Mouse (Mus musculus) ZHBTc4 (cell line): ENCODE results near the gene Nsmce1.

Source experiments
- DNase-seq: peaks from one replicate; pipeline ENCODE4 v3.0.0-alpha.2; 2011; ENCODE audit warnings: low read depth, low spot score

The Nsmce1 gene

DNA sequence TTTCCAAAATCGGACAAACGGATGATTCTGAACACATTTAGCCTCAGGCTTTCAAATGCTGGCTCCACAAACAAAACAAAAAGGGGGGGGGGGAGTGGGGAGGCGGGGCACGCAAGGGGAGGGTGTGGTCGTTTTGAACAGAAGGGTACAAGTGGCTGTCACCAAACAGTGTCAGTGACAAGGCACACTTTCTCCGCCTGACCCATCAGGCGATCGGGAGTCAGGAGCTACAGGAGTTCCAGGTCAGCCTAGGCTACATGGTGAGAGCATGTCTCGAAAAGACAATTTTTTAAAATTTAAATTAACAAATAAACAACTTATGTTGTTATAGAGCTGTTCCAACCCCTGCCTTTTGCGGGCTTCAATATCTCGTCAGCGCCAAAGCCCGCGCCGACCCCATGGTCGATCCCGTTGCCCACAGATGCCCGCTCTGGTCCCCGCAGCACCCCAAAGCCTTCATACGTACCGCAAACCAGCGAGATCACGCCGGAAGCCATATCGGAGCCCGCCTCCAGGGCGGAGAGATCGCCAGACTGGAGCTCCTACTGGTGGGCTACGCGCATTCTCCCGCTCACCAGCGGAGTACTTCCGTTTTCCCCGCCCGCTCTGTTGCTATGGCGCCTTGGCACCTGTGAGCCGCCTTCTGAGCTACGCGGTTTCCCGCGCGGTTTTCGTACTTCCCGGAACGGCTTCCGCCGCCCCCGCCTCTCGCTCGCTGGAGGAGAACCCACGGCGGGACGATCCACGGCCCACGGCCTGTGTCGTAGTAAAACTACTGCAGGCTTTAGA is at the start of gene Nsmce1:
Nsmce1 (minus strand) TSS at position 650 of the 789 bp plus-strand sequence.
- DNase-seq, result peak; percentile 97

DNA sequence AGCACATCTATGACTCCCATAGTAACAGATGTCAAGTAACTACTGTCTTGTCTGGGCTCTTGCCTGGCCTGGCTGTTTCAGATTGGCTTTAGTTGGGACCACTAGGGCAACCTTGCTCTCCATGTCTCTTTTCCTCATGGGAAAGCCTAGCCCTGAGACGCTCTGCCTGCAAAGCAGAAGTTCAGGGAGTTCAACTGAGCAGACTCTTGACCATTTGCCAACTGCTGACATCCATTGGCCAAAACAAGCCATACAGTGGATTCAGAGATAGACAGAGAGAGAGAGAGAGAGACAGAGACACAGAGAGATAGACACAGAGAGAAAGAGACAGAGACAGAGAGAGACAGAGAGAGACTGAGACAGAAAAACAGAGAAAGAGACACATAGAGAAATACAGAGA is 49.6 kb upstream of the Nsmce1 start:
- DNase-seq, result no peak

DNA sequence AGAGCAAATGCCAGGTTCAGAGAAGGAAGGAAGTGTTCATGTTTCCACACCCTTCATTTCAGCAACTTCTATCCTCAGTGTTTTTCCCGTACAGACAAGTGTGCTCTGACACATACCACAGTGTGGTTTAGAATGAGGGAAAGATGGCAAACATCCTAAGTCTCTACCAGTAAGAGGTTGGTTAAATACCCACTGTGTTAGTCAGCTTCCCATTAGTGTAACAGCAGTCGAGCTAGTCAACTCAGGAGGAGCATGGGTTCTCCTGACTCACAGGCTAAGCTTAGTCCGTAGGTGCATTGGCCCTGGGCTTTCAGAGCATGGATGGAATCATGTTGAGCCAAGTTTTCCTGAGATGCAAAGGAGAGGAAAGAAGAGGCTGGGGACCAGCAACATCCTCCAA is 48.0 kb upstream of the Nsmce1 start:
- no peak for DNase-seq

DNA sequence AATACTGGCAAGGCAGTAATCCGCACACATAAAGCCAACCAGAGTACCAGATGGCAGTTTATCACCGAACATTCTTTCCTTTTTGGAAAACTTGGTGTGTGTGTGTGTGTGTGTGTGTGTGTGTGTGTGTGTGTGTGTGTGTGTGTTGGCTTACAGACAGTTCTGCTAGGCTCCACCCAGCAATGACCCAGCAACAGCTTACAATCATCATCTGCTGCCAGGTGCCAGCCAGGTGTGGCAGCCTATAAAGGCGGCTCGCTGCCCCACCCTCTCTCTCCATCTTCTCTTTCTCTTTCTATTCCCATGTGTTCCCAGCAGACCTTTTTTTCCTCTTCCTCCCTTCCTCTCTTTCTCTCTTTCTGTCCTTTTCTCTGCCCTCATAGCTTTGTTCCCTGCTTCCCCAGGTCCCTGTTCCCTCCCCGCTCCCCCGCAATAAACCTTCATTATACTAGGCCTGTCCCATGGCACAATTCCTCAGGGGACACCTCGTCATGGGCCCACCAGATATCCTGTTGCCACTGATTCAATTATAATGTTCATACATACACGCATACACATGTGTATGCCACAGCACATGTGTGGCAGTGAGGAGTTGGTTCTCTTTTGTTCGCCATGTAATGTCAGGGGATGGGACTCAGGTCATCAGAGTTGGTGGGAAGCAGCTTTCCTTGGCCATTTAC is 36.6 kb upstream of the Nsmce1 start:
- no peak for DNase-seq

DNA sequence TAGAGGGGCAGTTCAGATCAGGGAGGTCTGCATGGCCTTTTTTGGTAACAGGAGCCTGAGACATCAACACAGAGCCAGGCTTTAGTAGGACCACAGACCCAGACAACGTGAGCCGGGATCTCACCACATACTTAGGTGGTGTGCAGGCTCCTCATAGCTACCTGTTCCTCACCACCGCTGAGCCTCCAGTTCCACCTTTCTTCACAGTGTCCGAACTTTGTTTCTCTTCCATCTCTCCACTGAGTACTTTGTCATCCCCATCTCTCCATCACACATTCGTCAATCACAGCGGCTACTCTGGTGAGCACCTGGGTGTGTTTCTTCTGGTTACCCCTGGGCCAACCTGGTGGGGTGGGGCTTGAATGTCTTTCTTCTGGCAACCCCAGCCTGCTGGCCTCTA is 35.8 kb upstream of the Nsmce1 start:
- DNase-seq, result no peak

DNA sequence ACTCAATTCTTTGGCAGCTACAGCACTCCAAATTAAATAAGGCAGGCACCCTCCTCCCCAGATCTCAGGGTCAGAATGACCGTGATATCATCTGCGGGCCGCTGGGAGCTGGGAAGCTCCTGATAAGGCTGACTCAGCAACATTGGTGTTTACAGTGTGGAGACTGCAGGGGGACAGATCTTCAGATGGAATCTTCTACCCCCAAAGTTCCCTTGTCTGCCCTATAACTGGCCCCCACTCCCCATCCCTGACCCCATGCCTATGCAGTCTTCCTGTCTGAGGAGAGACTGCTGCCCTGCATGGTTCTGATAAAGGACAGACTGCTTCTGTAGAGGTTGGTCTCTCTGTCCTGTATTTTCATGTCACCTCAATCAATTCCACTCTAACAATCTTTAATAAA is 31.7 kb upstream of the Nsmce1 start:
- DNase-seq, result no peak

DNA sequence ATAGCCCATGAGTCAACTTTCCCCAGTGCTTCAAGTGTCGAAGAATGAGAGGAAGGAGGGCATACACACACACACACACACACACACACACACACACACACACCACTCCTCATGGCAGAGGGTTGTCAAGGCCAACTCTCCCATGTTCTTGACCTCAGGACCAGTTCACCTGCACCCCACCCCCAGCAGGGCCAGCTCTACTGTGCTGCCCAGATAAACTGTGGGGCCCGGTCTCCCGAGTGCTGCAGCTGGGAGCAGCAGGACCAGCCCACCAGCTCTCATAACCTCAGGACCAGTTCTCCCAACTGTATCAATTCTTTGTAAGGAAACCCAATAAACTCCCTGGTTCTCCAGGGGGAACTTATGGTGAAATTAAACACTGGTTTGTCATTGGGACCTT is 28.3 kb upstream of the Nsmce1 start:
- DNase-seq, result no peak

DNA sequence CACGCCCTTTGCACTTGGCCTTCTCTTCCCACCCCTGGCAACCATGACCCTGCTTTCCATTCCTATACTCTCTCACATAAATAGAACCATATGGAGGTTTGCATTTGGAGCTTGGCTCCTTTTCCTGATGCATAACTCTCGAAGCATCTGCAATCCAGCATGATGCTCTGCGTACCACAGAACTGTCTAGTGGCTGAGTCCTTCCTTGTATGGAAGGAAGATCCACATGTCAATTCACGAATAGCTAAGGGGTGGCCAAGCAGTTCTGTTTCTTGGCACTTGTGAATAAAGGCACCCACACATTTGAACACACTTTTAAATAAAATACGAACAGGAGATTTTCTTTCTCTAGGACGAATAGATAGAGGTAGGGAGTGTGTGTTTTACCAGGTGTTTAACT is 26.1 kb upstream of the Nsmce1 start:
- DNase-seq, result no peak

DNA sequence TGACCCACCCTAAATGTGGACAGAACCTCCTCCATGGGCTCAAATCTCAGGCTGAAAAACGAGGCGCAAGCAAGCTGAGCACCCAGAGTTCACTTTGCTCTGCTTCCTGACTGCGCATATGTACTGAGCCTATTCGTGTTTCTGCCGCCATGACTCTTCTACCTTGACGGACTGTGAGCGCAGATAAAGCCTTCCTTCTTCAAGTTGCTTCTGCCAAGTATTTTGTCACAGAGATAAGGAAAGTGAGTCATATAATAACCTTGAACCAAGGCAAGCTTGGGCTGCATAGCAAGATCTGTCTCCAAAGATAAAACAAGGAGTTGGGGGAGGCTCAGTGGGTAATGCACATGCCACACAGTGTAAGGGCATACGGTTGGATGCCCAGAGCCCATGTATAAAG is 25.3 kb upstream of the Nsmce1 start:
- DNase-seq, result no peak

DNA sequence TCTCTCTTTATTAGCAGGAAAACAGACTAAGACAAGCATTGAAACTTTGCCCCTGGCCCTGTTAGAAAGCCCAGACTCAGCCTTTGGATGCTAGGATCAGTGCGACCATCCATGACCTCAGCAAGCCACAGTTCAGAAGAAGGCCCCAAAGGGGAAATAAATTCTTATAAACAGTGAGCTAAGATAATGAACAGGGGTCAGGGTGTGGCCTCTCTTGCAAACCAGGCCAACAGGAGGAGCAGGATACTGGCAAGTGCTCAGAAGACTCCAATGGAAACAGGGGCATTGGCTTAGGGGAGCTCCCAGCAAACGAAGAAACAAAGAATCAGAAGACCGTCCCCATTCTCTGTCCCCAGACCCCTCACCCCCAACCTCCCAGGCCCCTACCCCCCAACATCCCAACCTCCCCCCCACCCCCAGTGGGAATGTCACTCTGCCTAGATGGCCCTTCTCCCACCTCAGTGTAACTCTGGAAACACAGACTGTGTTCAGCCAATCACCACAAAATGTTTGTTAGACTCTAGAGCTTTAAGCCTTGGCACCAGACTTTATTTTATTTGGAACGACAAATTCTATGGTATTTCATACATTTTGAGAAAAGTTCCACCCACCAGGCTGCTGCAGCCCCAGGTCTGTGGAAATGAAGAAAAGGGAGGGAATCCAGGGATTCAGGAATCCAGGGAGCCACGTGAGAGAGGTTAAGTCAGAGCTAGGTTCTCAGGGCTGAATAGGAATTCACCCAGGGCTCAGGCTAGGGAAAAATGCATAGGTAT is 23.9 kb upstream of the Nsmce1 start:
- DNase-seq, result no peak

DNA sequence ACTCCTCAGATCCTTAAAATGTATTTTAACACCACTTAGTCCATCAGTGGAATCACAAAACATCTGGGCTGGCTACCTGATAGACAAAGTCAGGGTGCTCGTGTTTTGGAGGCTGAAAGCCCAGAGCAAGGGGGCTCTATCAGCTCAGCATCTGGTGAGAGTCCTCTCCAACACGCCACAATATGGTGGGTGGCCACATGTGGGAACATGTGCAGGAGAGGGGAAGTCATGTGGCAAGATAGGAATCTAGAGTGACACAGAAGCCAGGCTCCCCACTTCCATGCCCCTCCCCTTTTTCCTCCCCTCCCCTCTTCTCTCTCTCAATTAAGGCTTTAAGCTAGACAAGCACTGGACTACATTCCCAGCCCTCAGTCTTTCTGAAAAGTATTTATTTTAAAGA is 20.5 kb upstream of the Nsmce1 start:
- DNase-seq, result no peak

DNA sequence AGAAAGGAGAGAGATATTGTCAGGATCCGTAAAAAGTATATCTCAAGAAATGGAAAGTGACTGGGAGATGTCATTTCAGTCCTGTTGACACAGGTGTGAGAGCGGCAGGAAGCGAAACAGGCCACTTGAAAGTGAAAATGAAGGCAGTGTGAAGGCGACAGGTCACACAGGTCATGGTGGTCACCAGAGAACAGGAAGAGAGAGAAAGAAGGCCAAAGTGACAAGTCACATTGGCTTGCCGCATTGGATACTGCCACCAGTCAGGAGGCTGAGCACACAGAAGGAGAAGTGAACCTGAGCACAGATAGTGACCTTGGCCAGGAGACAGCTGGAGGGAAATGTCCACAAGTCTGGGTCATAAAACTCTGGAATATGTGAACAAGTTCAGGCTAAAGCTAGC is 20.0 kb upstream of the Nsmce1 start:
- DNase-seq, result no peak

DNA sequence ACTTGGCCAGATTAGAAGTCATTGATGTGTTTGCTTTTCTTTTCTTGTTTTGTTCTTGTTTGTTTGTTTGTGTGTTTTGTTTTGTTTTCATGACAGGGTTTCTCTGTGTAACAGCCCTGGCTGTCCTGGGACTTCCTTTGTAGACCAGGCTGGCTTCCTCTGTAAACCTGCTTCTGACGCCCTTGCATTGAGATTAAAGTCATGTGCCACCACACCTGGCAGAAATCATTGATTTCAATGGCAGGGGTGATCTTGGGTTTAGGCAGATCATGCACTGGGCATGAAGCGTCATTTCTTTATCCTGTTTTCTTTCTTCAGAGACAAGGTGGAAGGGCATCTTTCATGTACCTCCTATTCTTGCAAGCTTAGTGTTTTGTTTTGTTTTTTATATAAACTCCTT is 15.9 kb upstream of the Nsmce1 start:
- no peak for DNase-seq

DNA sequence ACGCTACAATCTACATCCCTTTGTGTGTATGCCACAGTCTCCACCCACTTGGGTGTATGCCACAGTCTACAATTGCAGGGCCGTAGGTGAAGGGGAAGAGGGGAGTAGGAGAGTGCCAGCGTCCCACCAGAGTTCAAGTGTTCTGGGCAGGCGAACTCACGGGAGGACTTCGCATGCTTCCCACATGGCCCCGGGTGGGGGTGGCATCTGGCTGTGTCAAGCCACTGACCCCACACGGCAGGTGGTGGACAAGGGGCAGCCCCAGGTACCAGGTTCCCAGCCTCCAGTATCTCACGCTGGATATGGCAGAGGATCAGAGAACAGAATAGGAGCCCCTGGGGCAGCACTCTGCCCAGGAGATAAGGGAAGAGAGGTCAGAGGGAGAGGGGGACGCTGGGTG is 14.2 kb upstream of the Nsmce1 start:
- DNase-seq, result no peak

DNA sequence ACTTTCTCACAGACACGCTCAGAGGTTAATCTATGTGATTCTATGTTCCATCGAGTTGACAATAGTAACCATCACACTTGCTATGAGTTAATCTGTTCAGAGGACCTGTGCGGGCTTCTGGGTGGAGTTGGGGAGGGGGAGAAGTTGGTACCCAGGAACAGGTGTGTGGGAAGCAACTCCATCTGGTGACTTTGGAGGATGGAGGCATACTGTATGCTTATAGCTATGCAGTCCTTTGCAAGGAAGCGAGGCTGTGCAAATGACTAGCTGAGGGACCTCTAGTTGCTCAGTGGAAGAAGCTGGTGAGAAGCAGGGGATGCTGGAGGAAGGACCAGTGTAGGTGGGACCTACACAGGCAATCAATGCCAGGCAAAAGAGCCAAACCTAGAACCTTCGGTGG is 13.2 kb upstream of the Nsmce1 start:
- DNase-seq, result no peak

DNA sequence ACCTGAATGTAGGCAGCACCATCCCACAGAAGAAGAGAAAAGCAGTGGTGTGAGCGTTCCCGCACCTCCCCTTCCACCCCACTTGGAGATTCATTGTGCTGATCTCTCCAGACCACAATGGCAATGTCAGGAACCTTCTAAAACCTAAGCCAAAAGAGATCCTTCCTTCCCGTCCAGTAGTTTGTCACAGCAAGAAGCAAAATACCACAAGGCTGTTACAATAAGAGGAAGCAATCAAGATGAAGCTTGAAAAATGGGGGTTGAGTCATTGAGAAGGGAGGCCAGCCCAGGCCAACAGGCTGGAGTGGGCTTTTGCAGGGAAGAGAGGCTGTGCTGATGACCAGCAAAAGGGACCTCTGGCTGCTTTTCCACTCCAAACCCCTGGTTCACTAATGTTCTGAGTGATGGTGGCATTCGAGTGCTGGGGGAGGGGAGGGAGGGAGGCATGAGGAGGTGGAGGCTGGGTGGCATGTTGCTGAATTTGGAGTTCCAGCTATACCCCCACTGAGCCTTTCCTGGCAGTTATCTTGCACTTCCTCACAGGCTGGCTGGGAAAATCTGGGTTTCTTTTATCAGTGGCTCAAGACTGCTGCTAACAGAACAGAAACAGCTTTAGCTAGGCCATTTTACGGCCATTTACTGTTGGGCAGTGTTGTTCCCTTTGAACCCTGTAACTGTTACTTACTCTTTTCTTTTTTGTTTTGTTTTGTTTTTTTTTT is 12.1 kb upstream of the Nsmce1 start:
- no peak for DNase-seq

DNA sequence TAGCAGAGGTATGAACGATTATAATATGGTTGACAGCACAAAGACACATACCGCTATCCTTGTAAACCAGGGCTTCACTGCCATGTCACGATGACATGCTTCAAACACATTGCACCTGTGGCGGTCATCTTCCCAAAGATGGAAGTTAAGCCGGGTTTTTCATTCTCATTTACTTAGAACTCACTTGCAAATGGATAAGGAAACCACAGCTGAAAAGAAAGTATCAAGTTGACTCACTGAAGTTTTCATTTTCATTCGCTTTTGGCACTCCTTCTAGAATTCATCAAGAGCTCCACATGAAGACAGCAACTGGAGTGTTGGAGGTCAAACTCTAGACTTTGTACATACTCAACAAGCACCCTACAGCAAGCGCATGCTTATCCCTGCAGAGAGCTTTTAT is 9.5 kb upstream of the Nsmce1 start:
- no peak for DNase-seq

DNA sequence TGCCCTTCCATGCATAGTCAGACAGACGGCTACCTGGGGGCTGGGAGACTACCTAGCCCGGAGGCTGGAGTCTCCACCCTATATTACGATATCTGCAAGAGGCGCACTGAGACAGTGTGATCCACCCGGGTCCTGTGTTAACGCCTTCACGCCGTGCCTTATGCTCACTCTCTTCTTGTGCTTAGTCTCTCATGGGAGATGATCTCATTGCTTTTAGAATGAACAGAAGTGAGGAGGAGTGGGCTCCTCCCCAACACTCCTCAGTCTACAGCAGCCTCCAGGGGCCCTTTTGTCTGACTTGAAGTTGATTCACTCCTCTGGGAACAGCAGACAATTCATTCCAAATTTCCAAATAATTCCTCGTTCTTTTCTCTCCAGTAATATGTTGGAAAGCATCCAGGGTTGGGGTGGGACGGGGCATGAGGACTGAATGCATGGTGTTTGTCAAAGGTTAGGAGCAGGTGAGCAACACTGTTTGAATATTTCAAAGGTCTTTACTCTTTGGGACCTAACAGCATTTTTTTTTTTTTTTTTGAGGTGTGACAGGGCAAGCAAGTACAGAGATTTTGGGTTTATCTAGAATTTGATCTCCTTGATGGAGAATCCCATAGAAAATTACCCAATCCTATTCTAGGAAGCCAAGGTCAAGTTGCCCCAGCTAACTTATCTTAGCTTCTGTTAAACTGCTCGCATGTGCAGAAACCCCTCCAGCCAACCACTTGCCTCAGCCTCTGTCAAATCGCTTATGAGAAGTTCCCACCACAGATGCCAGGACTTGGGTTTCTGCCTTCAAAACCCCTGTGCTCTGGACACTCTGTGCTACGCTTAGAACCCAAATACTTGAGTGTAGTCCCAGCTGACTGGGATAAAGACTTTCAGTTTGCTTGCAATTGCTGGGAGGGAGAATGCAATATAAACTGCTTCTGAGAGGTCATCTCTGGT is 8.8 kb upstream of the Nsmce1 start:
- no peak for DNase-seq

DNA sequence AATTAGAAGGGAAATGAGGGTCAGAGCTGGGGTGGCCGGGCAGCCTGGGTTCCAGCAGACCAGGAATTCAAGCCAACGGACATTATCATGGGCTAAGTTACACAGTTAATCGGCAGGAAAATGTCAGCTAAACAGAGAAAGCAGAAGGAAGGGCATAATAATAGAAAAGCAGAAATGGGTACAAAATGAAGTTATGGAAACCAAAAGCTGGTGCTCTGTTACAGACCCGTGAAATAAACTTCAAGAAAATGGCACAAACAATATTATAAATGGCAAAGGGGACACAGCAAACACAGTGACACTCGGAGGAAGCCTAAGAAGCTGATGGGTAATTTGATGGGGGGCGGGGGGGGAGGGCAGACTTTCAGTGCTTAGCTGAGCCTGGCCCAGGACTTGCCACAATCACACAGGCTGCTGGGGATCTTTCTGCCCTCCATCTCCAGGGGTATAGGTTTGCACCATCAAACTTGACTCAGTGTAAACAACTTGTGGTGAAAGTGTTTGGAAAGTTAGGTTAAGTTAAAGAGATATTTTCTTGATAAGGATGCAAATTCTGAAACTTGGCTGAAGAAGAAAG is 4.6 kb upstream of the Nsmce1 start:
- DNase-seq, result no peak

DNA sequence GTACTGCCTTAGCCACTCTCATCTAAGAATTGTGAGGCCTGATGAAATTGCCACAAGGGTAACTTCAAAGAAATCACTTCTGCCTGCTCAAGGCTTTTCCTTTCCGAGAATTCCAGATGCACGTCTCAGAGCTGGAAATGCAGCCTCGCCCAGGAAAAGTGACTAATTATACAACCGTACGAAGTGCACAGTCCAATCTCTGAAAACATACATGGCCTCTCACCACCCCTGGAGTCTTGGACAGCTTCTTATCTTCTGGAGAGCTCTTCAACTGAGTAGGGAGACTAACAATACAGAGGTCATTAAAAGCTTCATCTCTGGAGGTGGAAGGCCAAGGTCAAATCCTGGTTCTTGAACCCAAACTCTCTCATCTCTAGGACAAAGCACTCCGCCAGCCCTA is 1.2 kb upstream of the Nsmce1 start:
- DNase-seq, result no peak

DNA sequence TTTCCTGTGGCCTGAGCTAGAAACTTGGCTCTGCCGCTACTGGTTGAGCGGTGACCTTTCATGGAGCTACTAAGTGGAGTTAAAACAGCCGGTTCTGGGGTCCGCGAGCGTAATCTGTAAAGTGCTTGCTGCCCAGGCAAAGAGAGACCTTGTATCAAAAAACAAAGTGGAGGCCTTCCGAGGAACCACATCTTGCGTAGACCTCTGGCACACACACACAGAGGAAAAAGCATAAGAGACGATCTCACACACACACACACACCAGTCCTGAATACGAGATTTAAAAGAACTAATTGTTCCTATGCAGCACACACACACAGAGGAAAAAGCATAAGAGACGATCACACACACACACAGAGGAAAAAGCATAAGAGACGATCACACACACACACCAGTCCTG is 364 bp upstream of the Nsmce1 start:
- no peak for DNase-seq
